Mouse (Mus musculus): ENCODE measurements around the gene Nfkbib. TPM values are rescaled to one million over a fixed set of nuclear protein-coding genes. Genes with fewer than 3 reads are reported as not detected.
A peak's percentile ranks its signal among the peaks of the same experiment; 100 is the strongest.

Nfkbib gene
- total and polyA plus RNA-seq, 3 experiments = 30.5 to 101 (median 59.3) TPM

DNA sequence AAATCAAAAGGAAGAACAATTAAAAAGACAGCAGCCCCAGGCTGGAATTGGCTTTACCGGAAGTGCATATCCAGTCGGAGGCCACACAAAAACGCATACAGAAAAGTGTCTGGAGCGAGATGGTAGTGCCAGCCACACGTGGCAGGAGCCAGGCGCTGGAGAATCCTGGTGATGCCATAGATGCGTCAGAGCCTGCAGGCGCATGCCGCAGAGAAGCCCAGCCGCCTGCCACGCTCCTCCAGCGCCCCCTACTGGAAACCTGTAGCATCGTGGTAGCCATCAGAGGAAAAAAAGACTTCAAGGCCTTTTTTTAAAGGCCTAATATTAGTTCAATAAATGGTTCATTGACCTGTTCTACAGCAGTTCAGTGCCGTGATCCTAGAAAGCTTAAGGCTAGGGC is 40.7 kb downstream of the Nfkbib start (continued):
- peak; percentile 73 for TF ChIP-seq MXI1 (IDR thresholded peaks at IDR 0.05; ENCODE audit: low read depth, low read length)
- no peak for TF ChIP-seq MAZ (IDR thresholded peaks at IDR 0.05; ENCODE audit: low read depth, low read length)
- no peak; the same call in 1 of the 2 replicates for TF ChIP-seq IRF4 (IDR thresholded peaks at IDR 0.05; ENCODE audit: low read depth, low read length)
- no peak for TF ChIP-seq USF1 (IDR thresholded peaks at IDR 0.05; ENCODE audit: low read depth, low read length)
- no peak for TF ChIP-seq USF2 (conservative IDR thresholded peaks at IDR 0.05; ENCODE audit: low read depth, low read length)
- TF ChIP-seq KAT2A (IDR thresholded peaks at IDR 0.05; ENCODE audit: insufficient replicate concordance, low read length) = no peak
- no peak for TF ChIP-seq SIN3A (IDR thresholded peaks at IDR 0.05; ENCODE audit: low read length)
- peak; percentile 96 for TF ChIP-seq RAD21 (IDR thresholded peaks at IDR 0.05; ENCODE audit: low read depth, low read length)
- TF ChIP-seq NELFE (IDR thresholded peaks at IDR 0.05; ENCODE audit: low read depth, low read length) = no peak
- TF ChIP-seq MEF2A (IDR thresholded peaks at IDR 0.05; ENCODE audit: borderline replicate concordance, low read depth, low read length) = no peak
- TF ChIP-seq PAX5 (IDR thresholded peaks at IDR 0.05; ENCODE audit: low read length) = no peak
- TF ChIP-seq POLR2AphosphoS2 (IDR thresholded peaks at IDR 0.05; ENCODE audit: low read depth, low read length) = no peak
- TF ChIP-seq BHLHE40 (IDR thresholded peaks at IDR 0.05; ENCODE audit: low read depth, low read length) = no peak
- no peak for TF ChIP-seq TBP (conservative IDR thresholded peaks at IDR 0.05; ENCODE audit: low read depth, low read length)
- no peak for TF ChIP-seq CHD1 (IDR thresholded peaks at IDR 0.05; ENCODE audit: low read depth, low read length)
- no peak for TF ChIP-seq UBTF (IDR thresholded peaks at IDR 0.05; ENCODE audit: low read depth, low read length)
- TF ChIP-seq ELF1 (IDR thresholded peaks at IDR 0.05; ENCODE audit: low read depth, low read length) = no peak
- no peak for TF ChIP-seq RCOR1 (conservative IDR thresholded peaks at IDR 0.05; ENCODE audit: low read depth, low read length)

- TF ChIP-seq RAD21 (IDR thresholded peaks at IDR 0.05; ENCODE audit: low read depth, low read length) (no peak), MAX (IDR thresholded peaks at IDR 0.05; ENCODE audit: low read length) (no peak), ETS1 (conservative IDR thresholded peaks at IDR 0.05; ENCODE audit: low read depth, low read length) (no peak), SMC3 (IDR thresholded peaks at IDR 0.05; ENCODE audit: low read depth, low read length) (no peak), TCF12 (IDR thresholded peaks at IDR 0.05; ENCODE audit: low read depth, low read length) (no peak), E2F4 (IDR thresholded peaks at IDR 0.05; ENCODE audit: insufficient replicate concordance, low read depth, low read length) (no peak), JUN (IDR thresholded peaks at IDR 0.05; ENCODE audit: insufficient read depth, low read depth, low read length) (no peak), POLR2AphosphoS2 (IDR thresholded peaks at IDR 0.05; ENCODE audit: low read depth, low read length) (no peak), ZNF384 (IDR thresholded peaks at IDR 0.05; ENCODE audit: low read depth, low read length) (no peak), GABPA (IDR thresholded peaks at IDR 0.05; ENCODE audit: insufficient replicate concordance, low read depth, low read length) (no peak), ELF1 (IDR thresholded peaks at IDR 0.05; ENCODE audit: low read depth, low read length) (no peak), CHD2 (IDR thresholded peaks at IDR 0.05; ENCODE audit: low read length) (no peak), ZC3H11A (IDR thresholded peaks at IDR 0.05; ENCODE audit: low read depth, low read length) (no peak), MAZ (IDR thresholded peaks at IDR 0.05; ENCODE audit: low read depth, low read length) (no peak), MYC (IDR thresholded peaks at IDR 0.05; ENCODE audit: low read depth, low read length) (no peak), PAX5 (IDR thresholded peaks at IDR 0.05; ENCODE audit: low read length) (no peak)
- H3K4me2 ChIP-seq (ENCODE audit: insufficient read depth, low read depth, poor library complexity, severe bottlenecking) = no peak overlapping the region
- no peaks in the 10 kb centered on the region for H3K36me3 ChIP-seq (replicated peaks in 1 of 2; ENCODE audit: control insufficient read depth in 1 of 2, insufficient read depth in 1 of 2, low read length in 1 of 2)
- no peaks in the 10 kb centered on the region for H3K79me2 ChIP-seq (replicated peaks; ENCODE audit: control insufficient read depth, extremely low read depth, insufficient read depth, poor library complexity, severe bottlenecking)
- H3K27me3 ChIP-seq (replicated peaks) = peaks cover 3% of the 10 kb centered on the region
- H3K9me3 ChIP-seq (replicated peaks; ENCODE audit: low read length) = peaks cover 5% of the 10 kb centered on the region
- DNase-seq (ENCODE audit: extremely low read depth) = no peak
- H3K27ac ChIP-seq (ENCODE audit: insufficient read depth, low read depth) = no peak overlapping the region
- dilution Hi-C loops (cut with MboI; ENCODE audit: extremely low pct_ligation_motif_present, extremely low pct_unique_long_range_greater_than_20kb, low sequenced_read_pairs) = no loop called here
- H3K4me3 ChIP-seq (replicated peaks in 1 of 3; ENCODE audit: low read depth in 2 of 3, low read length in 2 of 3, poor library complexity in 1 of 3) = no peak overlapping the region
- no peak overlapping the region for H3K9ac ChIP-seq (ENCODE audit: insufficient read depth, low read depth)
- 0 out of 4 replicates have a peak, but pooled peaks cover 0 to 2% of the 10 kb centered on the region in 2 experiments for H3K4me1 ChIP-seq (ENCODE audit: control insufficient read depth in 1 of 2, insufficient read depth in 2 of 2)
- in situ Hi-C loops (cut with MboI; ENCODE audit: low pct_ligation_motif_present, low pct_unique_long_range_greater_than_20kb, low sequenced_read_pairs) = no loop called here
These were observed 42.7 kb downstream of the Nfkbib start for GRCm38 (mm10) chr7:28724613-28725012.
